Mouse (Mus musculus): Measurements from ENCODE around the gene Eps15. TPM values are rescaled to one million over a fixed set of nuclear protein-coding genes. Genes with fewer than 3 reads are reported as not detected.

Eps15 gene
- total and polyA plus RNA-seq, 3 experiments = 8.8 to 137 (median 56.8) TPM

GRCm38 (mm10) chr4:109241221-109241620 is 38.8 kb upstream of the Eps15 start:
- Histone ChIP-seq H3K4me1 (ENCODE audit: insufficient read depth, low read depth, low read length) (no peaks in the 10 kb centered on the region), H3K9me3 (replicated peaks) (no peaks in the 10 kb centered on the region), H3K4me3 (ENCODE audit: low read depth, low read length) (no peak overlapping the region), H3K36me3 (replicated peaks) (no peaks in the 10 kb centered on the region), H3K27me3 (ENCODE audit: insufficient read depth, low read length) (peaks cover 9% of the 10 kb centered on the region; the same call in 1 of the 2 replicates)
- no peak for ATAC-seq (ENCODE audit: extremely low read depth, insufficient number of reproducible peaks, low FRiP score, poor library complexity, severe bottlenecking)
- no peak for TF ChIP-seq GATA2 (IDR thresholded peaks at IDR 0.05; ENCODE audit: borderline replicate concordance, low read depth, low read length)
- no peak for TF ChIP-seq TAL1 (conservative IDR thresholded peaks at IDR 0.05; ENCODE audit: low read depth, low read length)
- no peak for TF ChIP-seq POLR2AphosphoS5 (IDR thresholded peaks at IDR 0.05; ENCODE audit: insufficient replicate concordance, low read depth, low read length)
- TF ChIP-seq GATA1 (IDR thresholded peaks at IDR 0.05; ENCODE audit: borderline replicate concordance, low read length) = no peak
- no peak for TF ChIP-seq CTCF (IDR thresholded peaks at IDR 0.05; ENCODE audit: low read depth, low read length)
- DNase-seq (ENCODE audit: low spot score) = no peak

- DNase-seq (ENCODE audit: low spot score) = no peak
- peaks cover 3% of the 10 kb centered on the region; the same call in 1 of the 2 replicates for H3K27me3 ChIP-seq (ENCODE audit: insufficient read depth, low read length)
- ATAC-seq (ENCODE audit: extremely low read depth, insufficient number of reproducible peaks, low FRiP score, poor library complexity, severe bottlenecking) = no peak
- no peaks in the 10 kb centered on the region for H3K9me3 ChIP-seq (replicated peaks)
- TF ChIP-seq GATA2 (IDR thresholded peaks at IDR 0.05; ENCODE audit: borderline replicate concordance, low read depth, low read length) (no peak), GATA1 (IDR thresholded peaks at IDR 0.05; ENCODE audit: borderline replicate concordance, low read length) (no peak), TAL1 (conservative IDR thresholded peaks at IDR 0.05; ENCODE audit: low read depth, low read length) (no peak), POLR2AphosphoS5 (IDR thresholded peaks at IDR 0.05; ENCODE audit: insufficient replicate concordance, low read depth, low read length) (no peak), CTCF (IDR thresholded peaks at IDR 0.05; ENCODE audit: low read depth, low read length) (no peak)
- no peak overlapping the region for H3K4me3 ChIP-seq (ENCODE audit: low read depth, low read length)
- no peaks in the 10 kb centered on the region for H3K4me1 ChIP-seq (ENCODE audit: insufficient read depth, low read depth, low read length)
- H3K36me3 ChIP-seq (replicated peaks) = no peaks in the 10 kb centered on the region
Observed at GRCm38 (mm10) chr4:109241934-109242333, 38.1 kb upstream of the Eps15 start.

- no peak overlapping the region for H3K4me3 ChIP-seq (ENCODE audit: low read depth, low read length)
- DNase-seq (ENCODE audit: low spot score) (no peak), ATAC-seq (ENCODE audit: extremely low read depth, insufficient number of reproducible peaks, low FRiP score, poor library complexity, severe bottlenecking) (no peak)
- TF ChIP-seq GATA1 (IDR thresholded peaks at IDR 0.05; ENCODE audit: borderline replicate concordance, low read length) (no peak), TAL1 (conservative IDR thresholded peaks at IDR 0.05; ENCODE audit: low read depth, low read length) (no peak), POLR2AphosphoS5 (IDR thresholded peaks at IDR 0.05; ENCODE audit: insufficient replicate concordance, low read depth, low read length) (no peak), GATA2 (IDR thresholded peaks at IDR 0.05; ENCODE audit: borderline replicate concordance, low read depth, low read length) (no peak), CTCF (IDR thresholded peaks at IDR 0.05; ENCODE audit: low read depth, low read length) (no peak)
- no peaks in the 10 kb centered on the region for H3K36me3 ChIP-seq (replicated peaks)
- H3K9me3 ChIP-seq (replicated peaks) = no peaks in the 10 kb centered on the region
- H3K27me3 ChIP-seq (ENCODE audit: insufficient read depth, low read length) = peaks cover 2% of the 10 kb centered on the region; the same call in 1 of the 2 replicates
- peaks cover 4% of the 10 kb centered on the region; the same call in 1 of the 2 replicates for H3K4me1 ChIP-seq (ENCODE audit: insufficient read depth, low read depth, low read length)
Observed at GRCm38 (mm10) chr4:109244506-109244905, 35.6 kb upstream of the Eps15 start.

GRCm38 (mm10) chr4:109245016-109245620 is 35.0 kb upstream of the Eps15 start:
- TF ChIP-seq GATA2 (IDR thresholded peaks at IDR 0.05; ENCODE audit: borderline replicate concordance, low read depth, low read length) (no peak), CTCF (IDR thresholded peaks at IDR 0.05; ENCODE audit: low read depth, low read length) (no peak), GATA1 (IDR thresholded peaks at IDR 0.05; ENCODE audit: borderline replicate concordance, low read length) (no peak), TAL1 (conservative IDR thresholded peaks at IDR 0.05; ENCODE audit: low read depth, low read length) (no peak)

GRCm38 (mm10) chr4:109251605-109252004 is 28.5 kb upstream of the Eps15 start:
- H3K4me3 ChIP-seq (ENCODE audit: low read depth, low read length) = no peak overlapping the region
- no peaks in the 10 kb centered on the region for H3K27me3 ChIP-seq (ENCODE audit: insufficient read depth, low read length)
- ATAC-seq (ENCODE audit: extremely low read depth, insufficient number of reproducible peaks, low FRiP score, poor library complexity, severe bottlenecking) (no peak), DNase-seq (ENCODE audit: low spot score) (peak; percentile 29)
- no peaks in the 10 kb centered on the region for H3K36me3 ChIP-seq (replicated peaks)
- no peak; the same call in 1 of the 2 replicates for TF ChIP-seq CTCF (IDR thresholded peaks at IDR 0.05; ENCODE audit: low read depth, low read length)
- TF ChIP-seq GATA1 (IDR thresholded peaks at IDR 0.05; ENCODE audit: borderline replicate concordance, low read length) = no peak
- TF ChIP-seq TAL1 (conservative IDR thresholded peaks at IDR 0.05; ENCODE audit: low read depth, low read length) = no peak
- no peak for TF ChIP-seq GATA2 (IDR thresholded peaks at IDR 0.05; ENCODE audit: borderline replicate concordance, low read depth, low read length)
- TF ChIP-seq POLR2AphosphoS5 (IDR thresholded peaks at IDR 0.05; ENCODE audit: insufficient replicate concordance, low read depth, low read length) = no peak
- H3K4me1 ChIP-seq (ENCODE audit: insufficient read depth, low read depth, low read length) = peaks cover 53% of the 10 kb centered on the region
- 0 out of 2 replicates have a peak, but pooled peaks cover under 1% of the 10 kb centered on the region for H3K9me3 ChIP-seq (replicated peaks)

More at GRCm38 (mm10) chr4:109245016-109245620, 35.0 kb upstream of the Eps15 start:
- no peak overlapping the region for H3K4me3 ChIP-seq (ENCODE audit: low read depth, low read length)
- peaks cover 2% of the 10 kb centered on the region; the same call in 1 of the 2 replicates for H3K27me3 ChIP-seq (ENCODE audit: insufficient read depth, low read length)
- ATAC-seq (ENCODE audit: extremely low read depth, insufficient number of reproducible peaks, low FRiP score, poor library complexity, severe bottlenecking) (no peak), DNase-seq (ENCODE audit: low spot score) (no peak)
- H3K4me1 ChIP-seq (ENCODE audit: insufficient read depth, low read depth, low read length) = peaks cover 4% of the 10 kb centered on the region; the same call in 1 of the 2 replicates
- no peaks in the 10 kb centered on the region for H3K36me3 ChIP-seq (replicated peaks)
- H3K9me3 ChIP-seq (replicated peaks) = no peaks in the 10 kb centered on the region

- ATAC-seq (ENCODE audit: extremely low read depth, insufficient number of reproducible peaks, low FRiP score, poor library complexity, severe bottlenecking) (no peak), DNase-seq (ENCODE audit: low spot score) (no peak)
- H3K27me3 ChIP-seq (ENCODE audit: insufficient read depth, low read length) = no peaks in the 10 kb centered on the region
- H3K9me3 ChIP-seq (replicated peaks) = 0 out of 2 replicates have a peak, but pooled peaks cover 2% of the 10 kb centered on the region
- peaks cover 59% of the 10 kb centered on the region for H3K4me1 ChIP-seq (ENCODE audit: insufficient read depth, low read depth, low read length)
- H3K4me3 ChIP-seq (ENCODE audit: low read depth, low read length) = no peak overlapping the region
- TF ChIP-seq GATA1 (IDR thresholded peaks at IDR 0.05; ENCODE audit: borderline replicate concordance, low read length) (no peak), GATA2 (IDR thresholded peaks at IDR 0.05; ENCODE audit: borderline replicate concordance, low read depth, low read length) (no peak), POLR2AphosphoS5 (IDR thresholded peaks at IDR 0.05; ENCODE audit: insufficient replicate concordance, low read depth, low read length) (no peak), CTCF (IDR thresholded peaks at IDR 0.05; ENCODE audit: low read depth, low read length) (no peak), TAL1 (conservative IDR thresholded peaks at IDR 0.05; ENCODE audit: low read depth, low read length) (no peak)
- H3K36me3 ChIP-seq (replicated peaks) = no peaks in the 10 kb centered on the region
Observed at GRCm38 (mm10) chr4:109252199-109252598, 27.9 kb upstream of the Eps15 start.

All from G1E (cell line).